Mouse (Mus musculus) G1E (cell line): ENCODE data around the gene Smdt1.

ENCODE experiments used
- CTCF ChIP-seq: IDR thresholded peaks from 2 replicates; pipeline ENCODE4 v1.5.1; 2012; ENCODE audit warnings: low read depth, low read length, inconsistent platforms, mixed read lengths
- GATA1 ChIP-seq: IDR thresholded peaks from 2 replicates; pipeline ENCODE4 v1.6.1; 2012; ENCODE audit warnings: borderline replicate concordance, low read length, inconsistent platforms, mixed read lengths
- GATA2 ChIP-seq: IDR thresholded peaks from 2 replicates; pipeline ENCODE4 v1.6.1; 2012; ENCODE audit warnings: low read depth, low read length, inconsistent platforms, borderline replicate concordance
- POLR2AphosphoS5 ChIP-seq: IDR thresholded peaks from 2 replicates; pipeline ENCODE4 v1.6.1; 2012; ENCODE audit warnings: low read depth, low read length, inconsistent platforms; ENCODE audit not compliant: insufficient replicate concordance
- TAL1 ChIP-seq: conservative IDR thresholded peaks from 2 replicates; pipeline ENCODE4 v1.6.1; 2012; ENCODE audit warnings: low read depth, low read length, inconsistent platforms, mixed read lengths

DNA sequence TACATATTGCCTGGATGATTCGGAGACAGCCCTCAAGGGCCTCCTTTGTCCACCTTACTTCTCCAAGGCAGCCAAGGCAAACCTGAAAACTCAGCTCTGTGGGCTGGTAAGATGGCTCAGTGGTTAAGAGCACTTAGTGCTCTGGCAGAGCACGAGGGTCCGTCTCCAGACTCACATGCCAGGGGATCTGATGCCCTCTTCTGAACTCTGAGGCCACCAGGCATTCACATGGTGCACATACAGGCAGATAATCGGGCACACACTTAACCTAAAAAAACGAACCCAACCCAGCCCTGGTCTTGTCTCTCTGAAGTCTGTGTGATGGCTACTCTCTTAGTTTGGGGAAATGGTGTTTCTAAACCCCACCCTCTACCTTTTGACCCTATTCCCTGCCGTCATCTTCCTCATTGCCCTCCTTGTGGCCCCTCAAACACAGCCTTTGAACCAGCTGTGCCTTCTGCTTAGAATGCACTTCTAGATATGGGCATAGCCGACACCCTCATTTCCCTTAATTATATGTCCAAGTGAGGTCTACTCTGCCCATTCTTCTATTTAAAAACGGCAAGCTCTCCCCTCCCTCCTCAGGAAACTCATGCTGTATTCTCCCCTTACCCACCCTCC, 985 bp downstream of the Smdt1 start:
- TF ChIP-seq TAL1 (no peak), CTCF (no peak), GATA1 (no peak), POLR2AphosphoS5 (no peak), GATA2 (no peak)
